Mouse (Mus musculus): ENCODE measurements at regions not wholly inside any gene's neighbourhood (a gene's known extent, or its start where the extent isn't known, plus 50 kb on each side); places are given as distances from the start of the nearest gene placed in this dataset.

GRCm38 (mm10) chr14:24827381-24828031, 340.6 kb downstream of the Rps24 start:
- DNase-seq (ENCODE audit: low read depth, low spot score), result no peak

GRCm38 (mm10) chr14:24829001-24829400, 342.1 kb downstream of the Rps24 start:
- DNase-seq (ENCODE audit: low read depth, low spot score), result no peak

GRCm38 (mm10) chr14:24833211-24833610, 346.3 kb downstream of the Rps24 start:
- no peak for DNase-seq (ENCODE audit: low read depth, low spot score)

GRCm38 (mm10) chr14:24838219-24838618, 351.3 kb downstream of the Rps24 start:
- no peak for DNase-seq (ENCODE audit: low read depth, low spot score)

GRCm38 (mm10) chr14:24839056-24839455, 352.1 kb downstream of the Rps24 start:
- no peak for DNase-seq (ENCODE audit: low read depth, low spot score)

- DNase-seq (ENCODE audit: low read depth, low spot score), result no peak
Observed at GRCm38 (mm10) chr14:24841715-24842496, 355.0 kb downstream of the Rps24 start.

GRCm38 (mm10) chr14:24843626-24844025, 356.7 kb downstream of the Rps24 start:
- DNase-seq (ENCODE audit: low read depth, low spot score), result no peak

- no peak for DNase-seq (ENCODE audit: low read depth, low spot score)
Observed at GRCm38 (mm10) chr14:24850491-24850890, 363.6 kb downstream of the Rps24 start.

GRCm38 (mm10) chr14:24854459-24854858, 367.5 kb downstream of the Rps24 start:
- DNase-seq (ENCODE audit: low read depth, low spot score), result no peak

- DNase-seq (ENCODE audit: low read depth, low spot score), result no peak
Observed at GRCm38 (mm10) chr14:24862171-24862570, 375.2 kb downstream of the Rps24 start.

GRCm38 (mm10) chr14:24862661-24863060, 375.7 kb downstream of the Rps24 start:
- DNase-seq (ENCODE audit: low read depth, low spot score), result no peak

GRCm38 (mm10) chr14:24863116-24863515, 376.2 kb downstream of the Rps24 start:
- DNase-seq (ENCODE audit: low read depth, low spot score), result no peak

GRCm38 (mm10) chr14:24865579-24866230, 378.8 kb downstream of the Rps24 start:
- no peak for DNase-seq (ENCODE audit: low read depth, low spot score)

- DNase-seq (ENCODE audit: low read depth, low spot score), result no peak
Observed at GRCm38 (mm10) chr14:24867816-24868215, 380.9 kb downstream of the Rps24 start.

- no peak for DNase-seq (ENCODE audit: low read depth, low spot score)
Observed at GRCm38 (mm10) chr14:24868756-24869155, 381.8 kb downstream of the Rps24 start.

- DNase-seq (ENCODE audit: low read depth, low spot score), result no peak
Observed at GRCm38 (mm10) chr14:24870246-24870645, 383.3 kb downstream of the Rps24 start.

- no peak for DNase-seq (ENCODE audit: low read depth, low spot score)
Observed at GRCm38 (mm10) chr14:24871392-24871998, 384.6 kb downstream of the Rps24 start.

- no peak for DNase-seq (ENCODE audit: low read depth, low spot score)
Observed at GRCm38 (mm10) chr14:24872931-24873330, 386.0 kb downstream of the Rps24 start.

GRCm38 (mm10) chr14:24873406-24873805, 386.5 kb downstream of the Rps24 start:
- no peak for DNase-seq (ENCODE audit: low read depth, low spot score)

GRCm38 (mm10) chr14:24874426-24875155, 387.7 kb downstream of the Rps24 start:
- no peak for DNase-seq (ENCODE audit: low read depth, low spot score)

GRCm38 (mm10) chr14:24875156-24875545, 388.2 kb downstream of the Rps24 start:
- DNase-seq (ENCODE audit: low read depth, low spot score), result no peak
